Mouse (Mus musculus) ES-Bruce4 (cell line): ENCODE data around the gene Dusp14. TPM values are rescaled to one million over a fixed set of nuclear protein-coding genes. Genes with fewer than 3 reads are reported as not detected.

Experiments
- H3K27ac ChIP-seq: 2 replicates; pipeline ENCODE4 v1.5.1; 2012; ENCODE audit warnings: low read length, inconsistent platforms; ENCODE audit not compliant: insufficient read depth
- H3K27me3 ChIP-seq: 2 replicates; pipeline ENCODE4 v1.6.1; 2012; ENCODE audit warnings: mild to moderate bottlenecking, low read length, inconsistent platforms; ENCODE audit not compliant: control insufficient read depth, poor library complexity, insufficient read depth, severe bottlenecking
- H3K36me3 ChIP-seq: 2 replicates; pipeline ENCODE4 v1.6.1; 2012; ENCODE audit warnings: inconsistent platforms, mild to moderate bottlenecking, low read length, moderate library complexity; ENCODE audit not compliant: control insufficient read depth, poor library complexity, insufficient read depth, severe bottlenecking
- H3K4me1 ChIP-seq: one replicate; pipeline ENCODE4 v1.8.1; 2011; ENCODE audit warnings: low read length; ENCODE audit not compliant: control insufficient read depth, insufficient read depth
- H3K4me3 ChIP-seq: 2 replicates; pipeline ENCODE4 v1.5.1; 2011; ENCODE audit warnings: low read depth, mild to moderate bottlenecking, low read length
- H3K9ac ChIP-seq: 2 replicates; pipeline ENCODE4 v1.6.1; 2012; ENCODE audit warnings: low read depth, mild to moderate bottlenecking, inconsistent platforms; ENCODE audit not compliant: poor library complexity, severe bottlenecking
- H3K9me3 ChIP-seq: replicated peaks from 2 replicates; pipeline ENCODE4 v1.6.1; 2012; ENCODE audit warnings: mild to moderate bottlenecking, low read length, inconsistent platforms; ENCODE audit not compliant: control insufficient read depth, poor library complexity, insufficient read depth, severe bottlenecking
- CTCF ChIP-seq: IDR thresholded peaks from one replicate; pipeline ENCODE4 v1.8.1; 2011; ENCODE audit warnings: low read depth, low read length
- EP300 ChIP-seq: IDR thresholded peaks from 2 replicates; pipeline ENCODE4 v1.6.1; 2011; ENCODE audit warnings: low read depth, low read length; ENCODE audit not compliant: insufficient read depth
- POLR2A ChIP-seq: IDR thresholded peaks from one replicate; pipeline ENCODE4 v1.8.1; 2011; ENCODE audit warnings: low read length; ENCODE audit not compliant: insufficient read depth
- polyA plus RNA-seq: library from polyadenylated mRNA; stranded (reverse); fragments of >200 nt; gene quantifications from 2 replicates; pipeline ENCODE4 v1.2.4, GENCODE M21; 2011; ENCODE audit warnings: low read depth; ENCODE audit not compliant: missing spikeins, insufficient read depth, insufficient read length

Dusp14 gene
- 26.0 and 32.4 TPM in 2 replicates for polyA plus RNA-seq

- Histone ChIP-seq H3K27ac (no peak within 1 kb of the TSS), H3K36me3 (no peaks in the 10 kb centered on the region), H3K4me3 (peak within 1 kb of the TSS; percentile 79), H3K27me3 (peaks cover 2% of the 10 kb centered on the region; the same call in 1 of the 2 replicates), H3K9ac (peak within 1 kb of the TSS; percentile 90), H3K9me3 (no peaks in the 10 kb centered on the region), H3K4me1 (peaks cover 2% of the 10 kb centered on the region)
- TF ChIP-seq CTCF (no peak), POLR2A (no peak), EP300 (no peak)
These were observed at the start of gene Dusp14 for GRCm38 (mm10) chr11:84069034-84069370. Dusp14 (minus strand) TSS chr11:84069261.

DNA sequence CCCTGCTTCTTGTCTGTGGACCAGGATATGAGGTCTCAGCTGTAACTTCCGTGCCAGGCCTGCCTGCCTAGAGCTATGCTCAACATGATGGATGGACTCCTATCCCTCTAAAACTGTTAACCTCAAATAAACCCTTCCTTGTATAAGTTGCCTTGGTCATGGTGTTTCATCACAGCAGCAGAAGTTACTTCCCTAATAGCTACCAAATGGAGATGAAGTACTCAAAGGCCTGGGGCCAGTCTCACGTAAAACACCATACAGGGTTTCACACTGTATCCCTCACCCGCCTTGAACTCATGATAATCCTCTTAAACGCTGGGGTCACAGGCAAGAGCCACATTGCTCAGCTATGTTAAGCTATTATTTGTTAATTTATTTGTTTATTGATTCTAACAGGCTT lies 48.4 kb upstream of the Dusp14 start:
- no peaks in the 10 kb centered on the region for H3K4me1 ChIP-seq
- peaks cover 90% of the 10 kb centered on the region for H3K36me3 ChIP-seq
- H3K27ac ChIP-seq: no peak overlapping the region
- H3K9ac ChIP-seq: no peak overlapping the region
- TF ChIP-seq EP300 (no peak), CTCF (no peak)
- no peaks in the 10 kb centered on the region for H3K27me3 ChIP-seq
- no peak overlapping the region for H3K4me3 ChIP-seq
- no peaks in the 10 kb centered on the region for H3K9me3 ChIP-seq

DNA sequence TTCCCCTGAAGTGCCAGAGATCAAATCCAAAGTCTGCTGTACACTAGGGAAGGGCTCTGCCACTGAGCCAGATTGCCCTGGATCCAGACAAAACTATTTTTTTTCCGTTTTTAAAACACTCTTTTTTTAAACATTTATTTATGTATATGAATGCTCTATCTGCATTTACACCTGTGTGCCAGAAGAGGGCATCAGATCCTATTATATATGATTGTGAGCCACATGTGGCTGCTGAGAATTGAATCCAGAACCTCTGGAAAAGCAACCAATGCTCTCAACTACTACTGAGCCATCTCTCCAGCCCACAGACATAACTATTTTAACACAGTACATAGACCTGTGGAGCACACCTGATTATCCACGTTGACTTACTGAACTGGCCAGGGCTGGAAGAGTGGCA lies 47.2 kb upstream of the Dusp14 start:
- H3K27me3 ChIP-seq: no peaks in the 10 kb centered on the region
- TF ChIP-seq CTCF (no peak), POLR2A (no peak), EP300 (no peak)

DNA sequence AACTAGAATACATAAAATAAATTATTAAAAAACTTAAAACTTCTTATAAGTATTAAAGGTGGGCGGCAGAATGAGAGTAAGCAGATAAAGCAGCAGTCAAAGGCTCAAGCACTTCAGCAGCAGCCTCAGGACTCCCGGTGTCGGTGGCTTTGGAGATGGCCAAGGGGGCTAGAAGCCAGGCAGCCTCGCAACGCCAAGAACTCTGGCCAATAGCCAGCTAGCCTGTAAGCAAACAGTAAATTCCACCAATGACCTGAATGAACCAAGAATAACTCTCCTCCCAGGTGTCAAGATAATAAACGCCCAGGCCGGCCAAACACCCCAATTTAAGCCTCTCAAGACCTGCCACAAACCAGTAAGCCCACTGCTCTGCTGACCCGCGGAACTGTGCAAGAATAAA lies 46.6 kb upstream of the Dusp14 start:
- no peak overlapping the region for H3K27ac ChIP-seq
- H3K9me3 ChIP-seq: no peaks in the 10 kb centered on the region
- H3K9ac ChIP-seq: no peak overlapping the region
- no peaks in the 10 kb centered on the region for H3K27me3 ChIP-seq
- peaks cover 77% of the 10 kb centered on the region for H3K36me3 ChIP-seq
- H3K4me3 ChIP-seq: no peak overlapping the region
- no peak for TF ChIP-seq CTCF
- TF ChIP-seq EP300: no peak
- TF ChIP-seq POLR2A: no peak
- H3K4me1 ChIP-seq: no peaks in the 10 kb centered on the region

More for the DNA sequence above, 47.2 kb upstream of the Dusp14 start:
- no peak overlapping the region for H3K4me3 ChIP-seq
- no peaks in the 10 kb centered on the region for H3K9me3 ChIP-seq
- H3K27ac ChIP-seq: no peak overlapping the region
- H3K9ac ChIP-seq: no peak overlapping the region
- no peaks in the 10 kb centered on the region for H3K4me1 ChIP-seq
- H3K36me3 ChIP-seq: peaks cover 79% of the 10 kb centered on the region

DNA sequence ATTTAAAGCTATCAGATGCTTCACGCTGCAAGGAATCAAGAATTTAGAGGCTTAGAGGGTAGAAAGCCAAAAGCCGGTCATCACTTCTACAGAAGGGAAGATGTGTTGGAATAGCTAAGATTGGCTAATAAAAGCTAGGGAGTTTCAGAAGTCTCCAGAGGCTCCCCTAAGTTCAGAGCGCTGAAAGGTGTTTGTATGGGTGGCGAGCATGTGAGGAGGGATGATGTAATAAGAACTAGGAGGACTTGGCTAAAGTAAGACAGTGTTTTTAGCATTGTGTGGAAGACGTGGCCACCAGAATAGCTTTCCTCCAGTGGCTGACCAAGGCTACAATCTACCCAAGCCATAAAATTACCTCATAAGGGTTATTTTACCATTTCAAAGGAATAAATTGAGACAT lies 44.6 kb upstream of the Dusp14 start:
- no peak for TF ChIP-seq EP300
- TF ChIP-seq CTCF: no peak
- TF ChIP-seq POLR2A: no peak
- Histone ChIP-seq H3K27ac (no peak overlapping the region), H3K9ac (no peak overlapping the region), H3K4me1 (no peaks in the 10 kb centered on the region), H3K9me3 (no peaks in the 10 kb centered on the region), H3K27me3 (no peaks in the 10 kb centered on the region), H3K36me3 (peaks cover 76% of the 10 kb centered on the region), H3K4me3 (no peak overlapping the region)

DNA sequence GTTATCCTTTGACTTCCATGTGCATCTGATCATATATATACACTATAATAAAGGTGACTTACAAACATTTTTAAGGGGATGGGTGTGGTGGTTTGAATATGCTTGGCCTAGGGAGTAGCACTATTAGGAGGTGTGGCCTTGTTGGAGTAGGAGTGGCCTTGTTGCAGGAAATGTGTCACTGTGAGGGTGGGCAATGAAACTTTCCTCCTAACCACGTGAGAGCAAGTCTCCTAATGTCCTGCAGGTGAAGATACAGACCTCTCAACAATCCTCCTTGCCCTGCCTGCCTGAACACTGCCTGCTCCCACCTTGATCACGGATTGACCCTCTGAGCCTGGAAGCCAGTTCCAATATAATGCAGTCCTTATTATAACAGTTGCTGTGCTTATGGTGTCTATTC lies 38.1 kb upstream of the Dusp14 start:
- no peaks in the 10 kb centered on the region for H3K27me3 ChIP-seq
- no peaks in the 10 kb centered on the region for H3K4me1 ChIP-seq
- peaks cover 78% of the 10 kb centered on the region for H3K36me3 ChIP-seq
- H3K27ac ChIP-seq: no peak overlapping the region
- no peak overlapping the region for H3K9ac ChIP-seq
- TF ChIP-seq CTCF: no peak
- no peak for TF ChIP-seq POLR2A
- TF ChIP-seq EP300: no peak
- no peak overlapping the region for H3K4me3 ChIP-seq
- no peaks in the 10 kb centered on the region for H3K9me3 ChIP-seq
